ENCODE assay signal across 16 mouse cellular contexts in the genomic region with DNA sequence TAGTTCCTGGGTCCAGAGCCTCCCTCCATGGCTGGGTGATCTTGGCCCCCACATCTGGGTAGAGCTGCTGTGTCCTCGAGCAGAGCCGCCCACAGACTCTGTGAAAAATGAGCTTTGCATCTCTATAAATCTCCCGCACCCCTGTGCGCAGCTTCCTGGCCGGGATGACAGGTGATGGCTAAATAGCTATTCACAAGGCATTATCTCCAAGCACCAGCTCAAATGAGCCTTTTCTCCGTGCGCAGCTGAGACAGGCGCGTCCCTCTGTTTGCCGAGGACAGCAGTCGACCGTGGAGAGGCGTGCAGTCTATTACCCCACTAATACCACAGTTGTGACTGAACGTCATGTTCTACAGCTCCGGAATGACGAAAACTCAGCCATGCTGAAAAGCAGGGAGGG. TPM values are rescaled to one million over a fixed set of nuclear protein-coding genes. Genes with fewer than 3 reads are reported as not detected.
DNase-seq lines count a peak whose midpoint lies in the region; ATAC-seq lines count a peak whose summit lies in the region.
"Had no signal": no experiment of that assay in that cellular context is flagged by ENCODE, and none has a peak within 500 bp of the region (broad histone marks: within the 10 kb centered on the region; RNA-seq: fewer than 3 reads in every experiment).

No protein-coding gene starts in this region.

- H3K4me1 ChIP-seq in neural tube, embryonic 11.5 days (ENCODE audit: control insufficient read depth, insufficient read depth, low read length), result 0 out of 2 replicates have a peak, but pooled peaks cover 8% of the 10 kb centered on the region
- H3K4me1 ChIP-seq in forebrain, embryonic 16.5 days (replicated peaks; ENCODE audit: control insufficient read depth, insufficient read depth, low read length), result peaks cover 13% of the 10 kb centered on the region
- peaks cover 22% of the 10 kb centered on the region for H3K4me1 ChIP-seq in midbrain, embryonic 11.5 days (ENCODE audit: control insufficient read depth, insufficient read depth, low read length)
- H3K4me1 ChIP-seq: embryonic facial prominence, embryonic 15.5 days; limb, embryonic 15.5 days had no signal

- DNase-seq in neural tube, embryonic 11.5 days (ENCODE audit: low spot score), result peak; percentile 54
- DNase-seq in neural tube, embryonic 10.5 days (ENCODE audit: extremely low spot score, low spot score), result no peak
- peak; percentile 89 for DNase-seq in midbrain, embryonic 11.5 days (ENCODE audit: low spot score, missing footprints)
- no peak for DNase-seq in adrenal gland, postnatal 25 days
- DNase-seq in right cerebral cortex, adult 2 months (ENCODE audit: low spot score in 2 of 2), result no peak
- no peak for DNase-seq in adrenal gland, adult 8-10 months
- DNase-seq: cerebellum, adult 2 months; layer of hippocampus, postnatal 36 days; lung, postnatal 10 days had no signal

- 13% methylated on average over 16 of the region's 16 CpGs for WGBS in neural tube, embryonic 11.5 days
- 3% methylated on average over 16 of the region's 16 CpGs for WGBS in forebrain, embryonic 16.5 days
- WGBS in midbrain, embryonic 11.5 days, result 4% methylated on average over 16 of the region's 16 CpGs

- peak overlapping the region; percentile 53; the same call in 1 of the 2 replicates for H3K27ac ChIP-seq in neural tube, embryonic 11.5 days (ENCODE audit: low read depth, low read length)
- H3K27ac ChIP-seq in forebrain, embryonic 16.5 days (ENCODE audit: low read length), result peak overlapping the region; percentile 12; the same call in 1 of the 2 replicates
- H3K27ac ChIP-seq in midbrain, embryonic 11.5 days (ENCODE audit: low read depth, low read length), result no peak overlapping the region
- H3K27ac ChIP-seq: embryonic facial prominence, embryonic 15.5 days; limb, embryonic 15.5 days had no signal

- ATAC-seq in neural tube, embryonic 11.5 days (ENCODE audit: insufficient read depth, low FRiP score, low TSS enrichment), result peak; percentile 75
- ATAC-seq in forebrain, embryonic 16.5 days, result peak; percentile 63
- peak; percentile 84 for ATAC-seq in midbrain, embryonic 11.5 days (ENCODE audit: low FRiP score)
- ATAC-seq in megakaryocyte progenitor cell, adult 5-6 weeks (replicated peaks; ENCODE audit: poor library complexity), result no peak
- ATAC-seq: CD4-positive, CD25-positive, alpha-beta regulatory T cell, adult 4 months; intestine, postnatal 0 days had no signal

- peak overlapping the region; percentile 22; the same call in 1 of the 2 replicates for H3K4me2 ChIP-seq in neural tube, embryonic 11.5 days (ENCODE audit: low read depth)
- peak overlapping the region; percentile 1; the same call in 1 of the 2 replicates for H3K4me2 ChIP-seq in forebrain, embryonic 16.5 days (ENCODE audit: low read length)
- H3K4me2 ChIP-seq in midbrain, embryonic 11.5 days, result peak overlapping the region; percentile 12
- H3K4me2 ChIP-seq: embryonic facial prominence, embryonic 15.5 days; limb, embryonic 15.5 days had no signal

- no peaks in the 10 kb centered on the region for H3K27me3 ChIP-seq in neural tube, embryonic 11.5 days (ENCODE audit: control insufficient read depth, insufficient read depth, low read length)
- no peaks in the 10 kb centered on the region for H3K27me3 ChIP-seq in forebrain, embryonic 16.5 days (replicated peaks; ENCODE audit: control insufficient read depth, insufficient read depth, low read length)
- peaks cover 34% of the 10 kb centered on the region for H3K27me3 ChIP-seq in midbrain, embryonic 11.5 days (ENCODE audit: control insufficient read depth, insufficient read depth, low read length)

- H3K9ac ChIP-seq in neural tube, embryonic 11.5 days (ENCODE audit: low read length), result peak overlapping the region; percentile 6; the same call in 1 of the 2 replicates
- H3K9ac ChIP-seq in forebrain, embryonic 16.5 days (replicated peaks; ENCODE audit: low read depth, low read length), result peak overlapping the region; percentile 22; the same call in 1 of the 2 replicates
- no peak overlapping the region for H3K9ac ChIP-seq in midbrain, embryonic 11.5 days (ENCODE audit: low read length)
- H3K9ac ChIP-seq: embryonic facial prominence, embryonic 15.5 days; limb, embryonic 15.5 days had no signal

- no peaks in the 10 kb centered on the region for H3K9me3 ChIP-seq in neural tube, embryonic 11.5 days (ENCODE audit: control insufficient read depth, low read length)
- no peaks in the 10 kb centered on the region for H3K9me3 ChIP-seq in forebrain, embryonic 16.5 days (ENCODE audit: control insufficient read depth, low read length)
- no peaks in the 10 kb centered on the region for H3K9me3 ChIP-seq in midbrain, embryonic 11.5 days (ENCODE audit: control insufficient read depth, low read length)
- H3K9me3 ChIP-seq: embryonic facial prominence, embryonic 15.5 days; limb, embryonic 15.5 days had no signal

- H3K36me3 ChIP-seq in neural tube, embryonic 11.5 days (ENCODE audit: control insufficient read depth, insufficient read depth, low read length), result no peaks in the 10 kb centered on the region
- H3K36me3 ChIP-seq in forebrain, embryonic 16.5 days (ENCODE audit: control insufficient read depth, insufficient read depth), result no peaks in the 10 kb centered on the region
- H3K36me3 ChIP-seq in midbrain, embryonic 11.5 days (ENCODE audit: control insufficient read depth, insufficient read depth, low read length), result no peaks in the 10 kb centered on the region
- H3K36me3 ChIP-seq: embryonic facial prominence, embryonic 15.5 days; limb, embryonic 15.5 days had no signal

- no peak overlapping the region for H3K4me3 ChIP-seq in neural tube, embryonic 11.5 days (ENCODE audit: low read depth, low read length)
- no peak overlapping the region for H3K4me3 ChIP-seq in forebrain, embryonic 16.5 days (replicated peaks; ENCODE audit: low read length)
- no peak overlapping the region for H3K4me3 ChIP-seq in midbrain, embryonic 11.5 days (ENCODE audit: low read depth, low read length)
- H3K4me3 ChIP-seq: embryonic facial prominence, embryonic 15.5 days; limb, embryonic 15.5 days; myocyte had no signal

RNA-seq across cellular contexts. Expression of a gene that starts 17.5 kb away (rescaled TPM):
- polyA plus RNA-seq in neural tube, embryonic 11.5 days (2014; fragmentation: Nextera tagmentation; extraction: Ambion mirVana), result 0.15 and 0.69 TPM in 2 replicates
- 13.2 and 13.4 TPM in 2 replicates for polyA plus RNA-seq in forebrain, embryonic 16.5 days (2015; fragmentation: Nextera tagmentation; extraction: Ambion mirVana)
- polyA plus RNA-seq in midbrain, embryonic 11.5 days (2014; fragmentation: Nextera tagmentation; extraction: Ambion mirVana), result 0.04 and 0.14 TPM in 2 replicates
- total RNA-seq in adrenal gland, postnatal 25 days (2021), result not detected in 2 replicates
- total RNA-seq in megakaryocyte progenitor cell, adult 5-6 weeks (2015), result not detected in 2 replicates
- total RNA-seq in megakaryocyte progenitor cell, adult 5-6 weeks (2017), result not detected in 2 replicates
- total RNA-seq in adrenal gland, adult 8-10 months (2022), result not detected
- polyA plus RNA-seq: CD4-positive, CD25-positive, alpha-beta regulatory T cell, adult 4 months; myocyte had no signal

RNA-seq across cellular contexts. Expression of a gene that starts 26.2 kb away (rescaled TPM):
- polyA plus RNA-seq in neural tube, embryonic 11.5 days (2014; fragmentation: Nextera tagmentation; extraction: Ambion mirVana), result 3.6 and 6.2 TPM in 2 replicates
- polyA plus RNA-seq in forebrain, embryonic 16.5 days (2015; fragmentation: Nextera tagmentation; extraction: Ambion mirVana), result 1.3 and 1.5 TPM in 2 replicates
- 4.9 and 5.5 TPM in 2 replicates for polyA plus RNA-seq in midbrain, embryonic 11.5 days (2014; fragmentation: Nextera tagmentation; extraction: Ambion mirVana)
- total RNA-seq in adrenal gland, postnatal 25 days (2021), result 1.5 and 3.9 TPM in 2 replicates
- total RNA-seq in megakaryocyte progenitor cell, adult 5-6 weeks (2015), result 25.0 and 26.8 TPM in 2 replicates
- total RNA-seq in megakaryocyte progenitor cell, adult 5-6 weeks (2017), result 12.2 and 13.7 TPM in 2 replicates
- total RNA-seq in adrenal gland, adult 8-10 months (2022), result under 1 TPM in 3 of 4 experiments, not detected in 1; 0.67 to 0.81 (median 0.73) TPM

Comparison
In these comparisons a context has a peak if more than half of its experiments do, and no peak if none do; other contexts are left out.
1. DNase-seq: peak in neural tube, embryonic 11.5 days (single experiment) and midbrain, embryonic 11.5 days (single experiment); none in neural tube, embryonic 10.5 days (single experiment), adrenal gland, postnatal 25 days (single experiment), right cerebral cortex, adult 2 months (0 of 2) and adrenal gland, adult 8-10 months (single experiment).
2. Peak in every context shown above with its lines, with median percentiles within 50 percentile points of each other: H3K4me2 ChIP-seq.